Mouse (Mus musculus): ENCODE measurements around the gene Lars2. TPM values are rescaled to one million over a fixed set of nuclear protein-coding genes. Genes with fewer than 3 reads are reported as not detected.

Lars2 gene
- polyA plus RNA-seq, 1 experiment from 2014 or later = 964 TPM

GRCm38 (mm10) chr9:123480253-123480921, 113.7 kb downstream of the Lars2 start:
- H3K4me1 ChIP-seq = peaks cover 62% of the 10 kb centered on the region

GRCm38 (mm10) chr9:123481136-123481535, 114.4 kb downstream of the Lars2 start:
- Histone ChIP-seq H3K27ac (no peak overlapping the region), H3K4me1 (peaks cover 63% of the 10 kb centered on the region), H3K4me3 (replicated peaks) (peak overlapping the region; percentile 71), H3K9ac (no peak overlapping the region), H3K27me3 (no peaks in the 10 kb centered on the region), H3K4me2 (peak overlapping the region; percentile 90), H3K9me3 (replicated peaks) (no peaks in the 10 kb centered on the region), H3K36me3 (peaks cover 38% of the 10 kb centered on the region)
- no peak for ATAC-seq (replicated peaks; ENCODE audit: low FRiP score)
- WGBS = 51% methylated on average over 7 of the region's 7 CpGs

More at GRCm38 (mm10) chr9:123480253-123480921, 113.7 kb downstream of the Lars2 start:
- Histone ChIP-seq H3K4me3 (replicated peaks) (peak overlapping the region; percentile 71), H3K4me2 (peak overlapping the region; percentile 90), H3K9ac (peak overlapping the region; percentile 21; the same call in 1 of the 2 replicates), H3K27ac (no peak overlapping the region), H3K9me3 (replicated peaks) (no peaks in the 10 kb centered on the region), H3K36me3 (peaks cover 33% of the 10 kb centered on the region), H3K27me3 (no peaks in the 10 kb centered on the region)
- WGBS = 78% methylated on average over 18 of the region's 18 CpGs
- no peak for ATAC-seq (replicated peaks; ENCODE audit: low FRiP score)

- 95% methylated on average over 1 of the region's 1 CpGs for WGBS
- Histone ChIP-seq H3K27ac (no peak overlapping the region), H3K27me3 (no peaks in the 10 kb centered on the region), H3K4me1 (peaks cover 65% of the 10 kb centered on the region), H3K36me3 (peaks cover 55% of the 10 kb centered on the region), H3K9ac (no peak overlapping the region), H3K4me2 (peak overlapping the region; percentile 9; the same call in 1 of the 2 replicates), H3K4me3 (replicated peaks) (no peak overlapping the region), H3K9me3 (replicated peaks) (no peaks in the 10 kb centered on the region)
- ATAC-seq (replicated peaks; ENCODE audit: low FRiP score) = no peak
These were observed 116.9 kb downstream of the Lars2 start for GRCm38 (mm10) chr9:123483598-123483997.

- H3K27me3 ChIP-seq = no peaks in the 10 kb centered on the region
- ATAC-seq (replicated peaks; ENCODE audit: low FRiP score) = no peak
- no peak overlapping the region for H3K27ac ChIP-seq
- H3K9ac ChIP-seq = no peak overlapping the region
- no peak overlapping the region for H3K4me2 ChIP-seq
- H3K4me1 ChIP-seq = peaks cover 67% of the 10 kb centered on the region
- H3K9me3 ChIP-seq (replicated peaks) = no peaks in the 10 kb centered on the region
- H3K36me3 ChIP-seq = peaks cover 55% of the 10 kb centered on the region
- WGBS = 92% methylated on average over 3 of the region's 3 CpGs
- no peak overlapping the region for H3K4me3 ChIP-seq (replicated peaks)
These were observed 118.1 kb downstream of the Lars2 start for GRCm38 (mm10) chr9:123484830-123485229.

- WGBS = 90% methylated on average over 4 of the region's 4 CpGs
- H3K4me1 ChIP-seq = peaks cover 65% of the 10 kb centered on the region
- no peak overlapping the region for H3K9ac ChIP-seq
- H3K4me2 ChIP-seq = no peak overlapping the region
- H3K9me3 ChIP-seq (replicated peaks) = no peaks in the 10 kb centered on the region
- H3K27me3 ChIP-seq = no peaks in the 10 kb centered on the region
- no peak for ATAC-seq (replicated peaks; ENCODE audit: low FRiP score)
- H3K36me3 ChIP-seq = peaks cover 55% of the 10 kb centered on the region
- no peak overlapping the region for H3K4me3 ChIP-seq (replicated peaks)
- H3K27ac ChIP-seq = no peak overlapping the region
These were observed 118.8 kb downstream of the Lars2 start for GRCm38 (mm10) chr9:123485561-123485960.

- no peak for ATAC-seq (replicated peaks; ENCODE audit: low FRiP score)
- H3K9ac ChIP-seq = no peak overlapping the region
- no peaks in the 10 kb centered on the region for H3K27me3 ChIP-seq
- 68% methylated on average over 3 of the region's 3 CpGs for WGBS
- H3K4me1 ChIP-seq = peaks cover 63% of the 10 kb centered on the region
- no peaks in the 10 kb centered on the region for H3K9me3 ChIP-seq (replicated peaks)
- H3K4me2 ChIP-seq = no peak overlapping the region
- no peak overlapping the region for H3K27ac ChIP-seq
- no peak overlapping the region for H3K4me3 ChIP-seq (replicated peaks)
- peaks cover 54% of the 10 kb centered on the region for H3K36me3 ChIP-seq
These were observed 119.9 kb downstream of the Lars2 start for GRCm38 (mm10) chr9:123486635-123487034.

DNA sequence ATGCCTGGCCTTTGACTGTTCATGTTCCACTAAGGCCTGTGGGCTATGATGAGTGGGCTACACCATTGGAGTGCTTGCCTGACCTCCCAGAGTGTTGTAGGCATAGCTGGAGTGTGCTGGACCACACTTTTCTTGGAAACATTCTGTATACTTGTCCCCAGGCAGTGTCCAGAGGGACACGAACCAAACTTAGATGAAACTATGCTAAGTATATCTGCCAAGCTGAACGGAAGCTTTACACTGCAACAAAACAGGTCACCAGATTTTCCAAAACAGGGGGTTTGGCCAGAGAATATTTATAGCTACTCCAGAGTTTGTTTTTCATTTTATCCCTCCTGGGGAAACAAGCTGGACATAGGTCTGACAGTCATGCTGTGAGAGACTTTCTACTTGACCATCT, 122.3 kb downstream of the Lars2 start:
- Histone ChIP-seq H3K27ac (no peak overlapping the region), H3K4me2 (no peak overlapping the region), H3K4me3 (replicated peaks) (no peak overlapping the region), H3K9ac (no peak overlapping the region), H3K9me3 (replicated peaks) (no peaks in the 10 kb centered on the region), H3K4me1 (peaks cover 49% of the 10 kb centered on the region), H3K27me3 (no peaks in the 10 kb centered on the region), H3K36me3 (peaks cover 32% of the 10 kb centered on the region)
- ATAC-seq (replicated peaks; ENCODE audit: low FRiP score) = no peak
- WGBS = 51% methylated on average over 2 of the region's 2 CpGs

- peak; percentile 38; the same call in 1 of the 2 replicates for ATAC-seq (replicated peaks; ENCODE audit: low FRiP score)
- H3K9ac ChIP-seq = no peak overlapping the region
- H3K4me2 ChIP-seq = no peak overlapping the region
- H3K27me3 ChIP-seq = no peaks in the 10 kb centered on the region
- H3K36me3 ChIP-seq = peaks cover 24% of the 10 kb centered on the region
- H3K9me3 ChIP-seq (replicated peaks) = no peaks in the 10 kb centered on the region
- H3K4me1 ChIP-seq = peaks cover 48% of the 10 kb centered on the region
- no peak overlapping the region for H3K4me3 ChIP-seq (replicated peaks)
- 40% methylated on average over 9 of the region's 9 CpGs for WGBS
- peak overlapping the region; percentile 74 for H3K27ac ChIP-seq
These were observed 123.1 kb downstream of the Lars2 start for GRCm38 (mm10) chr9:123489727-123490343.

GRCm38 (mm10) chr9:123490930-123491329, 124.2 kb downstream of the Lars2 start:
- H3K9me3 ChIP-seq (replicated peaks) = no peaks in the 10 kb centered on the region
- no peak for ATAC-seq (replicated peaks; ENCODE audit: low FRiP score)
- H3K27me3 ChIP-seq = no peaks in the 10 kb centered on the region
- peaks cover 18% of the 10 kb centered on the region for H3K36me3 ChIP-seq
- H3K27ac ChIP-seq = 0 out of 2 replicates have a peak overlapping the region, but pooled peaks have one; percentile 7
- WGBS = 73% methylated on average over 5 of the region's 5 CpGs
- no peak overlapping the region for H3K9ac ChIP-seq
- H3K4me3 ChIP-seq (replicated peaks) = no peak overlapping the region
- peaks cover 51% of the 10 kb centered on the region for H3K4me1 ChIP-seq
- H3K4me2 ChIP-seq = no peak overlapping the region

DNA sequence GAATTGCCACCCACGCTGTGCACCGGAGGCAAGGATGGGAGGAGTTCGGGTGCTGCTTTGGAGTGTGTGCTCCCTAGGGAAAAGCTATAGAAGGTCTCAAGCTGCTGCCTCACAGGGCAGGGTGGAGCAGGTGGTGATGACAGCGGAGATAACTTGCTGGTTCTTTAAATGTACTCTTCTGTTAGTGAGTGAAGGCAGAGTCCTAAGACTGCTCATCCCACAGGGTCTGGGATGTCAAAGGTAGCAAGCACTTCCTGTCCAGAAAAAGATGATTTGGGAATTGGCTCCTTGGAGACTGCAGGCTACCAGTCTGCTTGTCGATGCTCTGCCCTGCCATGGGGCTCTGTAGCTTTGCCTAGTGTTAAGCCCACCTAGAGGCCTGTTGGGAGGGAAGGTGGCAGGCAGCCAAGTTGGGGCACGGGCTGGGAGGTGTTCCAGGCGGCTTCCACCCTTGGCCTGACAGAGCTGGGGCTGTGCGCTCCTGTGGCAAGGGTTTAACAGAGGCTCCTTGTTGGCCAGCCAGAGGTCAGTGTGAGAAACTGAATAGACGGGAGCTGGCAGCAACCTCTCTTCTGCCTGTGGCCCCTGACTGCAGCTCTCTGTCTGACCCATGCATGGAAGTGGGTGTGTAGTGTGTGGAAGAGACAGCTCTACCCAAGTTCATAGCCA, 125.3 kb downstream of the Lars2 start:
- no peak overlapping the region for H3K9ac ChIP-seq

GRCm38 (mm10) chr9:123496665-123497064, 129.9 kb downstream of the Lars2 start:
- ATAC-seq (replicated peaks; ENCODE audit: low FRiP score) = peak; percentile 71
- H3K4me2 ChIP-seq = peak overlapping the region; percentile 49
- H3K9me3 ChIP-seq (replicated peaks) = no peaks in the 10 kb centered on the region
- H3K4me1 ChIP-seq = peaks cover 29% of the 10 kb centered on the region
- no peak overlapping the region for H3K9ac ChIP-seq
- H3K27ac ChIP-seq = peak overlapping the region; percentile 64
- 8% methylated on average over 13 of the region's 13 CpGs for WGBS
- no peaks in the 10 kb centered on the region for H3K27me3 ChIP-seq
- peak overlapping the region; percentile 23; the same call in 1 of the 2 replicates for H3K4me3 ChIP-seq (replicated peaks)
- peaks cover 24% of the 10 kb centered on the region for H3K36me3 ChIP-seq

More for the DNA sequence above, 125.3 kb downstream of the Lars2 start:
- Histone ChIP-seq H3K4me3 (replicated peaks) (no peak overlapping the region), H3K27ac (peak overlapping the region; percentile 37), H3K27me3 (no peaks in the 10 kb centered on the region), H3K36me3 (peaks cover 7% of the 10 kb centered on the region; the same call in 1 of the 2 replicates), H3K4me1 (peaks cover 50% of the 10 kb centered on the region), H3K4me2 (no peak overlapping the region), H3K9me3 (replicated peaks) (no peaks in the 10 kb centered on the region)
- peak; percentile 57 for ATAC-seq (replicated peaks; ENCODE audit: low FRiP score)
- WGBS = 72% methylated on average over 9 of the region's 9 CpGs

DNA sequence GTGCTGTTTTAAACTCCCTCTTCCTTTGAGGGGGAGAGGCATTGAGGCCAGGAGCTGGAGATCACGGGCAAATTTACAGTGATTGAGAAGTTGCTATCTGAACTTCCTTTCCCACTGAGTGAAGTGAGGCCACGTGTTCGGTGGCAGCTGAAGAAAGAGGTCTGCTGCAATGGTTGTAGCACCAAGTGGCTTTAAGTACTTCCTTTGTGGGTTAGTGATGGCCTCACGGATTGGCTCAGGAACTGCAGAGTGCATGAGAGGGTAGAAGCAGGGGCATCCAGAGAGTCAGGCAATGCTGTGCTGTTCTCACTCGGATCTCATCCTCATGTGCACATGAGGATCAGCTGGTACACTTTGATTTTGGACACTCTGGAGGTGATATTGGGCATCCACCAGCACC, 131.2 kb downstream of the Lars2 start:
- H3K27me3 ChIP-seq = no peaks in the 10 kb centered on the region
- H3K4me3 ChIP-seq (replicated peaks) = no peak overlapping the region
- no peak for ATAC-seq (replicated peaks; ENCODE audit: low FRiP score)
- H3K9me3 ChIP-seq (replicated peaks) = no peaks in the 10 kb centered on the region
- H3K9ac ChIP-seq = no peak overlapping the region
- no peak overlapping the region for H3K4me2 ChIP-seq
- WGBS = 69% methylated on average over 5 of the region's 5 CpGs
- H3K4me1 ChIP-seq = peaks cover 20% of the 10 kb centered on the region
- H3K36me3 ChIP-seq = peaks cover 34% of the 10 kb centered on the region
- H3K27ac ChIP-seq = no peak overlapping the region

All from kidney, embryonic 15.5 days (tissue).